In genomic region chr17:36274776-36275175, GRCm38 (mm10) we compare ENCODE assay signal across 33 mouse cellular contexts. TPM values are rescaled to one million over a fixed set of nuclear protein-coding genes. Genes with fewer than 3 reads are reported as not detected.
DNase-seq lines count a peak whose midpoint lies in the region; ATAC-seq and TF ChIP-seq lines count a peak whose summit lies in the region.
"Had no signal": no experiment of that assay in that cellular context is flagged by ENCODE, and none has a peak within 500 bp of the region (broad histone marks: within the 10 kb centered on the region; RNA-seq: fewer than 3 reads in every experiment).

No protein-coding gene starts in this region.

- no peak overlapping the region for H3K9ac ChIP-seq in heart, postnatal 0 days (replicated peaks; ENCODE audit: low read depth, low read length)
- H3K9ac ChIP-seq: forebrain, embryonic 13.5 days; forebrain, postnatal 0 days; hindbrain, embryonic 13.5 days had no signal

- 86% methylated on average over 4 of the region's 4 CpGs for WGBS in heart, postnatal 0 days
- WGBS in thymus, adult 2 months, result 83% methylated on average over 4 of the region's 4 CpGs

- 0 out of 2 replicates have a peak overlapping the region, but pooled peaks have one; percentile 20 for H3K27ac ChIP-seq in heart, postnatal 0 days (ENCODE audit: low read depth)
- H3K27ac ChIP-seq in thymus, adult 2 months (ENCODE audit: control insufficient read depth, insufficient read depth, low read length), result peak overlapping the region; percentile 67; the same call in 1 of the 2 replicates
- H3K27ac ChIP-seq: forebrain, embryonic 10.5 days; forebrain, embryonic 13.5 days; heart, adult 2 months; hindbrain, embryonic 10.5 days; hindbrain, embryonic 13.5 days had no signal

- no peak overlapping the region for H3K4me2 ChIP-seq in heart, postnatal 0 days (ENCODE audit: low read depth, low read length)
- H3K4me2 ChIP-seq: forebrain, embryonic 13.5 days; heart, embryonic 11.5 days; hindbrain, embryonic 13.5 days had no signal

- no peak for DNase-seq in heart, postnatal 0 days (ENCODE audit: low spot score)
- no peak for DNase-seq in heart, adult 8-10 months (ENCODE audit: low spot score)
- DNase-seq in thymus, adult 2 months, result no peak
- DNase-seq in thymus, postnatal 0 days (ENCODE audit: low spot score), result no peak
- DNase-seq in CD4-positive helper T cell, adult 2 months (ENCODE audit: low read depth, low spot score), result peak; percentile 44
- peak; percentile 36 for DNase-seq in naive thymus-derived CD4-positive, alpha-beta T cell, adult 2 months (ENCODE audit: low read depth)
- DNase-seq: adrenal gland, postnatal 10 days; adrenal gland, postnatal 36 days; cerebellum, adult 18-20 months; cerebellum, adult 9-10 months; cerebellum, postnatal 14 days; forebrain, postnatal 0 days; gastrocnemius, postnatal 36 days; heart, postnatal 10 days; heart, postnatal 36 days had no signal

- no peaks in the 10 kb centered on the region for H3K27me3 ChIP-seq in heart, postnatal 0 days (ENCODE audit: control insufficient read depth, insufficient read depth, low read length)
- H3K27me3 ChIP-seq in thymus, adult 2 months (ENCODE audit: control insufficient read depth, insufficient read depth, low read length), result no peaks in the 10 kb centered on the region
- H3K27me3 ChIP-seq: forebrain, embryonic 13.5 days; hindbrain, embryonic 13.5 days had no signal

- TF ChIP-seq POLR2A in thymus, adult 2 months (IDR thresholded peaks at IDR 0.05; ENCODE audit: control insufficient read depth, extremely low read depth, insufficient read depth, low read length, poor library complexity), result no peak

- H3K4me3 ChIP-seq in heart, postnatal 0 days (ENCODE audit: low read depth, low read length), result no peak overlapping the region
- H3K4me3 ChIP-seq in thymus, adult 2 months (ENCODE audit: control insufficient read depth, insufficient read depth, low read length), result no peak overlapping the region
- H3K4me3 ChIP-seq: forebrain, embryonic 10.5 days; forebrain, embryonic 13.5 days; heart, adult 2 months; hindbrain, embryonic 10.5 days; hindbrain, embryonic 13.5 days had no signal

- ATAC-seq in heart, postnatal 0 days (ENCODE audit: insufficient read depth, low read depth), result no peak
- ATAC-seq in frontal cortex, adult (ENCODE audit: low TSS enrichment), result no peak
- ATAC-seq: forebrain, embryonic 13.5 days; forebrain, postnatal 0 days; hindbrain, embryonic 16.5 days; inflammation-experienced regulatory T-cells, adult 6 months; intestine, embryonic 16.5 days had no signal

- H3K9me3 ChIP-seq in heart, postnatal 0 days (replicated peaks; ENCODE audit: control insufficient read depth, low read length), result no peaks in the 10 kb centered on the region
- H3K9me3 ChIP-seq: forebrain, embryonic 10.5 days; forebrain, embryonic 13.5 days; hindbrain, embryonic 10.5 days; hindbrain, embryonic 13.5 days had no signal

- 0 out of 2 replicates have a peak, but pooled peaks cover under 1% of the 10 kb centered on the region for H3K36me3 ChIP-seq in heart, postnatal 0 days (replicated peaks; ENCODE audit: control insufficient read depth, insufficient read depth, low read length)
- H3K36me3 ChIP-seq in thymus, adult 2 months (ENCODE audit: control insufficient read depth, insufficient read depth, low read length), result peaks cover 13% of the 10 kb centered on the region

- TF ChIP-seq CTCF in heart, postnatal 0 days (IDR thresholded peaks at IDR 0.05; ENCODE audit: low read depth), result no peak
- TF ChIP-seq CTCF in thymus, adult 2 months (IDR thresholded peaks at IDR 0.05; ENCODE audit: borderline replicate concordance, control insufficient read depth, extremely low read depth, insufficient read depth, low read length, poor library complexity), result no peak

- H3K4me1 ChIP-seq in heart, postnatal 0 days (ENCODE audit: control insufficient read depth, insufficient read depth), result peaks cover 20% of the 10 kb centered on the region
- H3K4me1 ChIP-seq in thymus, adult 2 months (replicated peaks; ENCODE audit: control insufficient read depth, insufficient read depth, low read length), result peaks cover 29% of the 10 kb centered on the region

- TF ChIP-seq EP300 in heart, postnatal 0 days (IDR thresholded peaks at IDR 0.05; ENCODE audit: low read depth), result no peak

RNA-seq across cellular contexts. Expression of gene Trim39, which starts 2.7 kb away (rescaled TPM):
- 7.4 and 14.3 TPM in 2 replicates for total RNA-seq in heart, postnatal 0 days (2014; rRNA removed; ENCODE audit: low replicate concordance)
- polyA plus RNA-seq in heart, postnatal 0 days (2015; fragmentation: Nextera tagmentation; extraction: Ambion mirVana), result 4.8 and 5.1 TPM in 2 replicates
- total RNA-seq in heart, adult 8-10 months (2022), result 1 to 10 TPM; 6.3 to 7.1 (median 6.9) TPM
- 51.1 and 56.1 TPM in 2 replicates for polyA plus RNA-seq in thymus, adult 2 months (2012; rRNA removed)
- 11.4 and 16.1 TPM in 2 replicates for polyA plus RNA-seq in thymus, postnatal 0 days (2015; fragmentation: Nextera tagmentation; extraction: Ambion mirVana)

RNA-seq across cellular contexts. Expression of gene H2-M10.2, which starts 11.5 kb away (rescaled TPM):
- not detected in 2 replicates for total RNA-seq in heart, postnatal 0 days (2014; rRNA removed; ENCODE audit: low replicate concordance)
- polyA plus RNA-seq in heart, postnatal 0 days (2015; fragmentation: Nextera tagmentation; extraction: Ambion mirVana), result not detected in 2 replicates
- total RNA-seq in heart, adult 8-10 months (2022), result not detected
- polyA plus RNA-seq in thymus, adult 2 months (2012; rRNA removed), result not detected in 2 replicates
- polyA plus RNA-seq in thymus, postnatal 0 days (2015; fragmentation: Nextera tagmentation; extraction: Ambion mirVana), result 0.12 TPM in 1 of 2 replicates, not detected in the other
- total RNA-seq: adrenal gland, adult 18-20 months; adrenal gland, postnatal 10 days; adrenal gland, postnatal 36 days; ES-E14; forebrain, postnatal 0 days; gastrocnemius, adult 8-10 months; gastrocnemius, postnatal 36 days; granulocyte monocyte progenitor cell, adult 5-6 weeks; heart, adult 2 months; heart, postnatal 10 days; heart, postnatal 36 days had no signal
- polyA plus RNA-seq: C2C12; embryonic facial prominence, embryonic 11.5 days; embryonic facial prominence, embryonic 14.5 days; forebrain, embryonic 13.5 days; forebrain, postnatal 0 days; heart, adult 2 months; heart, embryonic 11.5 days; heart, embryonic 14.5 days; inflammation-experienced regulatory T-cells, adult 6 months; intestine, embryonic 16.5 days had no signal

RNA-seq across cellular contexts. Expression of gene Rpp21, which starts 16.9 kb away (rescaled TPM):
- 5.5 and 28.3 TPM in 2 replicates for total RNA-seq in heart, postnatal 0 days (2014; rRNA removed; ENCODE audit: low replicate concordance)
- 89.0 and 97.8 TPM in 2 replicates for polyA plus RNA-seq in heart, postnatal 0 days (2015; fragmentation: Nextera tagmentation; extraction: Ambion mirVana)
- 10 to 100 TPM; 34.4 to 55.3 (median 45.5) TPM for total RNA-seq in heart, adult 8-10 months (2022)
- 124 and 160 TPM in 2 replicates for polyA plus RNA-seq in thymus, adult 2 months (2012; rRNA removed)
- polyA plus RNA-seq in thymus, postnatal 0 days (2015; fragmentation: Nextera tagmentation; extraction: Ambion mirVana), result 155 and 159 TPM in 2 replicates

RNA-seq across cellular contexts. Expression of gene H2-M10.1, which starts 51.2 kb away (rescaled TPM):
- total RNA-seq in heart, postnatal 0 days (2014; rRNA removed; ENCODE audit: low replicate concordance), result not detected in 2 replicates
- polyA plus RNA-seq in heart, postnatal 0 days (2015; fragmentation: Nextera tagmentation; extraction: Ambion mirVana), result not detected in 2 replicates
- total RNA-seq in heart, adult 8-10 months (2022), result not detected
- 0.10 and 0.13 TPM in 2 replicates for polyA plus RNA-seq in thymus, adult 2 months (2012; rRNA removed)
- 0.22 and 0.34 TPM in 2 replicates for polyA plus RNA-seq in thymus, postnatal 0 days (2015; fragmentation: Nextera tagmentation; extraction: Ambion mirVana)
- total RNA-seq: adrenal gland, adult 18-20 months; adrenal gland, postnatal 10 days; adrenal gland, postnatal 36 days; ES-E14; forebrain, postnatal 0 days; gastrocnemius, adult 8-10 months; gastrocnemius, postnatal 36 days; granulocyte monocyte progenitor cell, adult 5-6 weeks; heart, adult 2 months; heart, postnatal 10 days; heart, postnatal 36 days had no signal
- polyA plus RNA-seq: C2C12; embryonic facial prominence, embryonic 11.5 days; embryonic facial prominence, embryonic 14.5 days; forebrain, embryonic 10.5 days; forebrain, embryonic 13.5 days; forebrain, postnatal 0 days; heart, adult 2 months; heart, embryonic 11.5 days; heart, embryonic 14.5 days; hindbrain, embryonic 10.5 days; hindbrain, embryonic 13.5 days; hindbrain, embryonic 16.5 days; inflammation-experienced regulatory T-cells, adult 6 months; intestine, embryonic 16.5 days had no signal

Comparison
In these comparisons a context has a peak if more than half of its experiments do, and no peak if none do; other contexts are left out.
1. DNase-seq: peak in CD4-positive helper T cell, adult 2 months (single experiment) and naive thymus-derived CD4-positive, alpha-beta T cell, adult 2 months (single experiment); none in heart, postnatal 0 days (single experiment), heart, adult 8-10 months (single experiment), thymus, adult 2 months (single experiment) and thymus, postnatal 0 days (single experiment).